Mouse (Mus musculus) frontal cortex, postnatal 36 days (tissue): ENCODE measurements around the gene Gm43064.
"Not testable (repeated sequence)": the region's sequence is repeated elsewhere in the genome, so short reads cannot be mapped to it uniquely, and the experiment has no call there.

Experiments used
- DNase-seq, 2 experiments: peaks; one replicate each; pipeline ENCODE4 v3.0.0; 2022; ENCODE audit warnings: low spot score in 2 of 2

Gene Gm43064

DNA sequence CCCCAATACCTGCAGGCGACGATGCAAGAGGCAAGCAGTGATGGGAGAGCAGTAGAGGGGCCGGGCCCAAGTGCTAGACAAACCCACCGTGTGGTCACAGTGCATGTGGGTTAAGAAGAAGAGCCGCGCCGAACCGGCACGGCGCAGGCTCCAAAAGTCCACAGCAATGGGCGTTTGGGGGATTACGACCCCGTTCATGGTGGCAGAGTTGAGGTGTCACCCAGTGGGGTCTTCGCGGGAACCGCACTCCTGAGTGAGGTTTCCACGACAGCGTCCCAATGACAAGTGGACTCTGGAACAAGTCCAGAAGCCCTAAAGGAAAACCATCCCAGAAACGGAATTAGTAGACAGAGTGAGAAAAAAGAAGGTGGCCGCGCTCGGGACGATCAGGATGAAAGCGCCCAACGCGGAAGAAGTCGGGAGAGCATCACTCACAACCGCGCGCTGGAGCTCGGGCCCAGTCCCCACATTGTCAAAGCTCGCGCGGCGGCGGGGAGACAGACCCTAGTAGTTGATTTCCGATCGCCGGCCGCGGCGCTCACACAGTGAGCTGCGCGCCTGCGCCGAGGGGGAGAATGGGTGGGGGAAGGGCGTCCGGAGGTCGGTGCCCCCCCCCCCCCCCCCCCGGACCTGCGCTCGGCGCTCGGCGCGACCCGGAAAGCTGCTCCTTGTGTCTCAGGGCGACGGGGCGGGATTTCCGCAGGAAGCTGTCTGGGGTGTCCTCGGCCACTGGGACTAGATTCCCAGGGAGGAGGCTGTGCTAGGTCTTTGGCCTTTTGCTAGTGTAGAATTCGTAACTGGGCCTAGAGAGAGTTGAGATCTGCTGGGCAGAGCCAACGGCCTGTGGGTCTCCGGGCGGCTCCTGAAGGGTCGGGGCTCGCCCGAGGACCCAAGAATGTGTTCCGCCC, at the start of gene Gm43064, which contains the start of the genes Dclre1b and Ap4b1:
Gene Gm43064, plus strand, starts transcription at position 683 of the 908 bp plus-strand sequence.
Gene Dclre1b, minus strand, starts transcription at position 554 of the 908 bp plus-strand sequence.
Gene Ap4b1, plus strand, starts transcription at position 630 of the 908 bp plus-strand sequence.
- DNase-seq: peak; percentile 84 to 87

DNA sequence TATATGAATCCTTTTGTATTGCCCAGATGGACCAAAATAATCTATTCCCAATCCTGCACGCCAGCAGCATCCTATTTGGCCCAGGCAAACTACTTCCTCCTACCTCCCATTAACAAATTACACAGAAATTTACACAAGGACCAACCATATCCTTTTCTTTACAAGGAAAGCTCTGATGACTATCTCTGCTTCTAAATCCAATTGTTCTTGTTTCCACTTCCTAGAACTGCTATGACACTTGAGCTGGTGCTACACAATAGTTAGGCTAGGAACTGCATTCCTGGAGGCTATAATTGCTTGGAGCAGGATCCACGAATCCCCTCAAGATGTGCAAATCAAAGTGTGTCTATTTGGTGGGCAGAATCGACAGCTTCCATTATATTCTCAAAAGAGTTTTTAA, 42.6 kb upstream of the Gm43064 start:
- DNase-seq: no peak

DNA sequence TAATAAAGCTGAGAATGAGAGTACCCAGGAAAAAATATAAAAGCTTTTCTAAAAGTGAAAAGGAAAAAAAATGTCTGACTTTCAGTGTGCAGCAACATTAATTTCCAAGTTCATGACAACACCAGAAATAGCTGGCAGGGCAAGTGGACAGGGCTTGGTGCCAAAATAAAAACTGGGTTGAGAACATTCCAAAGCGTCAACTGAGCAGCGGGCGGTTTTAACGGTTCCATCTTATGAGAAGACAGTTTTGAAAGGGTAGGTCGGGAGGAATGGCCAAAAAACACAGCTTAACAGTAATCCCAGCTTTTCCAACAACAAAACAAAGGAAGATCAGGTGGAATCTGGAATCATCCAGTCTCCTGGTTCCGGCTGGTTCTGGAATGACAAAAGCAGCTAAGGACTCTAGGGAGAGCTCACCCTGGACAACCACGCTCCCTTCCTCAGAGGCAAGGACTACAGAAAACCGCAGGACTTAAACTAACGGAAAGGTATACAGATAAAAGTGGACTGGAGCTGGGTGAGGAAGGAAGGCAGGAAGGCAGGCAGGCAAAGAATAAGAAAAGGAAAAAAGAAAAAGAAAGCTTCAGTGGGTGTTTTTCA, 37.7 kb upstream of the Gm43064 start:
- DNase-seq: peak in 1 of 2 experiments; percentile 22

DNA sequence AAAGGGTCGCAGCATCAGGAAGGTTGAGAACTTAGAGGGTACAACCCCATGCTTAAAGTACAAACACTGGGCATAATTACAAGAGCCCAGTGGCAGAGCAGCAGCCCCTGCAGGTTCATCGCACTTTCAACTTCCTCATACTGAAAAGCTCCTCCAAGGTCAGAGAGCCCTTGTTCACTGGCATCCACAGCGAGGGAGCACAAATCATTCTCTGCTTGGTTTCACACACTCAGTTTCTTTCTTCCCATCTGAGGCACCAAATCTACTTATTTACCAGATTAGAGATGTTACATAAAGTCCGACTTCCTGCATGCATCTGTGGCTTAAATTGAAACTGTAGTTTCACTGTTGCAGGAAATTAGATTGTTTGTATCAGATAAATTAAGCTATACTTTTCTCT, 36.5 kb upstream of the Gm43064 start:
- no peak for DNase-seq

DNA sequence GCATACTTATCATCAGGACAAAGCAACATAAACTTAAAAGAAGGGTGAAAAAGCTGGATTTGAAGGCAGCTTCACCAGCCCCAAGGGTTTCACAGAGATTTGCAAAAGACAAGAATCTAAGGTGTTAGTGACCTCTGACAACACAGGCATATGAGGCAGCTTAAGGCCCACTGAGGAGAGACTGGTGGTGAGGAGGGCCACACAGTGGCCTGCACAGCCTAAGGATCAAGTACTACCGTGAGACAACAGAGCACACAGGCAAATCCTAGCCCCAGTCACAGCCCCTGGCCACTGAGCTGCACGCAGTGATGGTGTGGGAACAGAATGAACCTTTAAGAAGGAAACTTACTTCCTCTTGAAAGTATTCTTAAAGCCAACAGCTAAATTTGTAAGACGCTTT, 35.9 kb upstream of the Gm43064 start:
- no peak for DNase-seq

DNA sequence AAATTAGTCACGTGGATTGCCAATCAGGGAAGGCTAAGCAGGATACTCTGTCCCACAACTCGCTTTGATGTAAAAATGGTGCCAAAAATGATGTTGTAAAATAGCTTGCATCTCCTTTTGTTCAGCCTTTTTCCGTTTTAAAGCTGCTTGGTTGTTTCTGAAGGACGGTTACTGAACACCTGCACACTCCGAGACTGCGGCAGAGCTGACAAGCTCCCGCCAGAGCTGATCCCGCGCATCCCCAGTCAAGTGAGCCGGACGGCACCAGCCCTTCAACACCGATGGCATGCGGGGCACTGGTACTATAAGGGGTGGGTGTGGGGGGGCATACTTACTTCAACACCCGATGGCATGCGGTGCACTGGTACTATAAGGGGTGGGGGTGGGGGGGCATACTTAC, 35.4 kb upstream of the Gm43064 start:
- no peak for DNase-seq

DNA sequence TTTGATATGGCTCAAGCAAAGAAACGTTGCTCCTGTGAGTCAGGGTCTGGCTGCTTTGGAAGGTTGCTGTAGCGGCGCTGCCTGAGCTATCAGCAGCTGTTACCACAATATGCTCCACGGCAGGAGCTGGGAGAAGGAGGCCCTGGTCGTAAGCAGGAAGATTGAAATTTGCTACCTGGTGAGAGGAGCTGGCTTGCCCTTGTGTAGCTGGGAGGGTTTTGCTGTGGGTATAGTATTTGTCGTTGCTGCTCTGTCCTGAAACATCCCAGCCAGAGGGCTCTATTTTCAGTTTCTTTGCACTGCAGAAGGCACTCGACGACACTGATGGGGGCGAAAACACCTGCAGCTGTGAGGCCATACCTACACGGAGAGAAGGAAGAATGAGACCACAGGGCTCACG, 31.4 kb upstream of the Gm43064 start:
- peak in 1 of 2 experiments; percentile 28 for DNase-seq

DNA sequence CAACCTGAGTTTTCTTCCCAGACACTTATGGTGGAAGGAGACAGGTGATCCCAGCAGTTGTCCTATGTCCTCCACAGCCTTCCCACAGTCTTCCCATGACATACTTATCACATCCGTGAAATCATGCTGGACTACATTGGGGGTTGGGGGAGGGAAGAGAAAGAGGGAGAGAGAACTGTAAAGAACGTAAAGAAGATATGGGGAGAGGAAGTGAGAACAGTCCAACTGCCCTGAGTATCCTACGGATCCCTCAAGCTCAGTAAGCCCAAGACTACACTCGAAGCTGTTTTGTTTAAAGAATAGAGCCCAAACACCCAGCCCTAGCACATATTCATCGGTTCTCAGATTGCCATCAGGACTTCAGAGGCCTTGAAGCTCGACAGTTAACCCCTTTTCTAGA, 30.7 kb upstream of the Gm43064 start:
- DNase-seq: no peak

DNA sequence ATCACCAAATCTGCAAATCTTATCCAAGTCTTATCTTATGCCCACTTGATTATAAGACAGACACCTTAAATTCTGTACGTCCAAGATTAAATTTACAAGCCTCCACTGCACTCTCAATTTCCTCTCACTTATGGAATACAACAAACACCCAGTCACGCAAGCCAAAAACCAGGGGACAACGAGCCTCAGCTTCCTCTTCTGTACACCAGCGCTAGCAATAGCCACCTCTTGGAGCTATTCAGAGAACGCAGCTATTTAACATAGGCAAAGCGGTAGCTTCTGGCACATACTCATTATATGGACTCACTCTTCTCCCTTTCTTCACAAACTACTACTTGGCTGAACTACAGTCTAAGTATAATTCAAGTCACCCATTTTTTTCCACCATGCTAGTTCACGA, 30.2 kb upstream of the Gm43064 start:
- DNase-seq: no peak

DNA sequence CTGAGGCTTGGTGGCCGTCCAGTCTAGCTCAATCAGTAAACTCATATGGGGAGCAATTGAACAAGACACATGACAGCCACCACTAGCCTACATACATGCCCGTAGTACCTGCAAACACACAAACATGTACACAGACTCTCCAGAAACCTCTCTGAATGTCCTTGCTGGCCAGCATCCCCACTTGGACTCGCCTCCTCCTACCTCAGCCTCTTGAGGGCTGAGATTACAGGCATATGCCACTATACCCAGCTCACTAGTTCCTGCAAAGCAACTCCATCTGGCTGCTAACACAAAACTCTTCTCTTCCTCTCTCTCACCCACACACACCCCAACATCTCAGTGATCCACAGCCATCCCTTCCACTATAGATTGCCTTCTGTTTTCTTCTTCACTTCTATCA, 29.1 kb upstream of the Gm43064 start:
- peak in 1 of 2 experiments; percentile 45 for DNase-seq

DNA sequence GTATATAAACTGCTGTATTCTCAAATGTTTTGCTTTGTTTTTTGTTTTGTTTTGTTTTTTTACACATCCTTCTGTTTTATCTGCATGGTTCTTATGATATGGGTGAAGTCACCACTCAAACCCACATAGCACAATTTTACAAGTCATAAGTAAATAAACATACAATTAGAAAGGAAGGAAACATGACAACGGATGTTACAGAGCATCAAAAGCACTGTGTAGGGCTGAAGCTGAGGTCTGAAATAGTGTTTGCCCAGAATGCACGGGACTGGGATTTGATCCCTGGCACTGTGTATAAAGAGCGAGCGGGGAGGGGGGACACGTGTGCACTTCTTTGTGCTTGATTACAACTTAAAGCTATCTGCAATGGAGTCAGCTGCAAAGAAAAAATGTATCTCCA, 28.6 kb upstream of the Gm43064 start:
- no peak for DNase-seq

DNA sequence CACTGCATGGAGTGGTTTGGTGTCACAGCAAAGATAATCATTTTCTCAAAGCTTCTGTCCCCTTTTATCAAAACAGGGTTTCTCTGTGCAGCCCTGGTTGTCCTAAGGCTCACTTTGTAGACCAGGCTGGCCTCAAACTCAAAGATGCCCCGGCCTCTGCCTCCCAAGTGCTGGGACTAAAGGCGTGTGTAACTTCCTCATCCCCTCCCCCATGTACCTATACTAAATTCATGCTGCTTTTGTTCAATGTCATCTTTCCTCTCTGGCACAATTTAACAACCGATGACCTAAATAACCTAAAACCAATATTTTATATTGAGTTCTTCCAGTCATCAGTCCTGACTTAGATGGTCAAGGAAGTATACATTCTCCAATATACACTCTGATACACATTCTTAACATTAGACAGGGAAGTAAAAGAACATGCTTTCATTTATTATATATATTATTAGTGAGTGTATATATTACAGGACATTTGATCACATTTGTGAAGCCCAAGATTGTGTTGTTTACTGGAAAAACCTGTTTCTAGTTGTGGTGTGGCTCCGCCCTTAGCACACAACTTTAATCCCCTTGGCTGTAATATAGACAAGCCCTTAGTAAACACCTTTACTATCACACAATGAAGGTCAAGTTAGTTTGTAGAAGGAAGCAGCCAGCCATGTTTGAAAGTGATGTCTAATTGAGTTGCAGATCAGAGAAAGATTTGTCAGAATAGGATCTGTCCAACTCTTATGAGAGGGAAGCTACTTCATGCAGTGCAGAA, 26.3 kb upstream of the Gm43064 start:
- DNase-seq: no peak

DNA sequence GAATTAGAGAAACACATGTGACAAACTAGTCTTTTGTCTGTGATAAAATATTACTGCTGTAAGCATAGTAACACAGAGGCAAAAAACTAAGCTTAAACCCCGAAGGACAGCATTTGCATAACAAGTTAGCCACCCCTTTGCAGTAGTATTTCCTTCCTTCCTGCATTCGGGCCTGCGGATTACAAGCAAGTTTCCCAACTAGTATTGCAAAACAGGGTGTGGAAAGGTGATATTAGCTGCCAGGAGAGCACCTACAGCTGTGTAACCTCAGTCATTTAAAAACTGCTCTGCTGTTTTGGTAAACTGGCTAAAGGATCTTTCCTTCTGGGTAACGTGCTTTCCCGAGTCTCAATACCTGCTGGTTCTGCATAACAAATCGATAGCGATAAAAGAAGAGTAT, 22.1 kb upstream of the Gm43064 start:
- DNase-seq: no peak

DNA sequence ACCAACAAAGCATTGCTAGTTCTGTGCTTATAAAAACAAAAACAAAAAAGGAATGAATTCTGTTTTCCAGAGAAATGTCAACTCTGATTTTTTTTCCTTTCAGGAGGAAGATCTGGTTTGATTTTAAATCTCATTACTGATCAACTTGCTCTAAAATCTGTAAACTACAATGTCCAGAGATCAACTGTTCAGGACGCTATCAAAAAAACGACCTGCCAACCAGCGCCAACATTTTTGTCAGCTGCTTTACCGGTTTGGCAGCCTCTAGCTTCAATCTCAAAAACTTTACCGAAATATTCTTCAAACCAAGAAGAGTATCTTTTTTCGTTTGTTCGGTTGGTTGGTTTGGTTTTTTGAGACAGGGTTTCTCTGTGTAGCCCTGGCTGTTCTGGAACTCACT, 20.3 kb upstream of the Gm43064 start:
- DNase-seq: no peak

DNA sequence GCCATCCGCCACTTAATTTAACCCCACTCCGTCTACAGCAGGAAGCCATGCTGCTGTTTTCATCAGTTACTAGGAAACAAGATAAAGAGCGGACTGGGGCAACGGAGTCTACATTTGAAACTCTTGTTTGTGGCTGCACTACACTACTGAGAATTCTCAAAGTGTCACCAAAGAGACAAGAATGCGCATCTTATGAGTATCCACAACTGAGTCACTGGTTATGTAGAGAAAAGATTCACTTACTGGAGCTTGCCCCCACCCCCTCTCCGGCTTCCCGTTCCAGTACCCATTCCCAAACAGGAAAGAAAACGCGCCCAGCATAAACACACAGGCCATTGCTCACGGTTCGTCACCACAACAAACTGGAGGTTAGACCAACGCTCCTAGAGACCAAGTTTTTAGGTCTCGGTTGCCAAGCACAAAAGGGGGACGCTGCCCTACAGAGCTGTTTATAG, 19.5 kb upstream of the Gm43064 start:
- peak in 1 of 2 experiments; percentile 24 for DNase-seq

DNA sequence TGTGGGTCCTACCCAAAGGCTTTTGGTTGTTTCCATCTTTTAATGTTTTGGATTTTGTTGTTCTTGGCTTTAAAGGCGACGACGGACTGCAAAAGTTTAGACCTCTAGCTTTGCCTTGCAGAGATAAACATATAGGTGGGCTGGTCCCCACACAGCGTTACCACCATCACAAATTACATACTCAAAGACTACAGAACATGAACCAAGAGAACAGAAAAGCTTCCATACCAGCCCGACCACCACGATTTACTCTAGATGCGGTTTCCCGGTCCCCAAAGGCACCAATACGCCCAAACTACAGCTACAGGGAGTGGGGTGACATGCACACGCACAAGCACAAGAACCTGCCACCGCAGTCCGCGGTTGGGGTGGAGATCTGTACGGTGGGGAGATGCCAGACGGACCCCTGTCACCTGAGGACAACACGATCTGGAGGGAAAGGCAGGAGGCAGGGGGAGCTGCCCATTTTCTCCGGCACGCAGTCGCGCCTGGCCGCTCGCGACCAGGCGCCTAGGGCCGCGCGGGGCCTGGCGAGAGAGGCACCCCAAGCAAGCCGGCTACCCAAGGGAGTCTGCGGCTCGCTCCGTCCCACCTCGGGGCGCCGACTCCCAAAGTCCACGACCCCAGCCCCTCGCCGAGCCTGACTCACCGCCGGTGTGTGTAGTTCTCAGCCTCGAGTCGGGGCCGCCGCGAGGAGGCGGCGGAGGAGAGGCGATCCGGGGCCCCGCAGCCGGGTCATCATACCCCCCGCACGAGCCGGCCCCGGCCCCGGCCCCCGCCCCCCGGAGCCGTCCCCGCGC, 18.8 kb upstream of the Gm43064 start:
- no peak for DNase-seq

DNA sequence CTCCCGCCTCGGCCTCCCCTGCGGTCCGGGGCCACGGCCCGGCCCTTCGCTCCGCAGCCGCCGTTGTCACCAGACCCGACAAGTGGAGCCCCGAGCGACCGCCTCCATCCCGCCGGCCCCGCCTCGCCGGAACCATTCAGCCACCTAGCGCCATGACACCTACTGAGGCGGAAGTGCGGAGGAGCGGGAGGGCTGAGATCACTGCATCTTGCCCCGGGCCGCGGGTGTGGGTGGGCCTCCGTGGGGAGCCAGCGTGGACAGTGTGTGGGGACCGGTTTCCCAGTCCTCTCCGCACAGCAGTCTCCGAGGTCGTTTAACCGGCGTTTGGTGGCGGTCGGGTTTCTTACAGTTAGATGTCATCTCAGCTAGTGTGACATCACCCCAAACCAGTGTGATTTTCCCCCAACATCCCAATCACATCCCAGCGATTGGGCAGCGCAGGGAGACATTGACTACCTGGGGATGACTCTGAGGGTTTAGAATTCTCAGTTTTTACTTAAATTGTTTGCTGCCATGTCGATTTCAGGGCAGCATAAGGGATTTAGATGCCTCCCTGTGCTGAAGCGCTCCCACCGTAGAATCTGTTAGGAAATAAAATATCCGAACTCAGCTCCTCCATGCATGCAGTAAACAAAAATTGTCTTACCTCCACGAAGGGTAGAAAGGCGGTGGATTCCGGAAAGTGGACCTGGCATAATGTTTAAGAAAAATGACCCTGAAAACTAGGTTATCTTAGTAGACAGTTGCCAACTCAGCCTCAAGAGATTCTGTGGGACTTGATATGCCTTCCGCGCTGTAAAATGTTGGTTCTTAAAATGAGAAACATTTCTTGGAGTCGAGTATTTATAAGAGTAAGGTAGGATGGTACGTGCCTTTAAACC, 17.9 kb upstream of the Gm43064 start, which contains the start of gene Hipk1:
Gene Hipk1, minus strand, starts transcription at position 334 of the 881 bp plus-strand sequence.
- DNase-seq: peak; percentile 94 to 96

DNA sequence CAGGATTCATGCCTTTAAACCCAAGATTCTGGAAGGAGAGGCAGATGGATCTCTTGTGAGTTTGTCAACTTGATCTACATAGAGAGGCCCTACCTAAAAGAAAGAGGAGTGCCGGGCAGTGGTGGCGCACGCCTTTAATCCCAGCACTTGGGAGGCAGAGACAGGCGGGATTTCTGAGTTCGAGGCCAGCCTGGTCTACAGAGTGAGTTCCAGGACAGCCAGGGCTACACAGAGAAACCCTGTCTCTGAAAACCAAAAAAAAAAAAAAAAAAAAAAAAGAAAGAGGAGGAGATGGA, 17.3 kb upstream of the Gm43064 start:
- not testable (repeated sequence) for DNase-seq

DNA sequence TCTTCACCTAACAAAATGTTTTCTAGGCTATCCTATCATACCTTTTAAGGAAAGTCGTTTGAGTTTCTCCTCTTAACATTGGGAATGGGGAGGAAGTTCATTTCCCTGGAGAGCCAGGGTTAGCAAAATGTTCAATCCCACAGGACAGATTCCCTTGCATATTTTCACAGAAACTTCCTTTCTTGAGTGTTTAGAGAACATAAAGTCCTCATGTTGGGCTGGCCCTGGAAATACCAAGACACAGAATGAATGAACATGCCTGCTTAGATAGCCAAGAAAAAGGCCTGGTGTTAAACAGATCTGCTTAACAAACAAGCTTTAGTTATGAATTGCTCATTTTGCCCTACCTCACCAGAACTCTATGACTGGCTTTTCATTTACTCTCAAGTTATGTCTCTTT, 16.8 kb upstream of the Gm43064 start:
- DNase-seq: no peak

DNA sequence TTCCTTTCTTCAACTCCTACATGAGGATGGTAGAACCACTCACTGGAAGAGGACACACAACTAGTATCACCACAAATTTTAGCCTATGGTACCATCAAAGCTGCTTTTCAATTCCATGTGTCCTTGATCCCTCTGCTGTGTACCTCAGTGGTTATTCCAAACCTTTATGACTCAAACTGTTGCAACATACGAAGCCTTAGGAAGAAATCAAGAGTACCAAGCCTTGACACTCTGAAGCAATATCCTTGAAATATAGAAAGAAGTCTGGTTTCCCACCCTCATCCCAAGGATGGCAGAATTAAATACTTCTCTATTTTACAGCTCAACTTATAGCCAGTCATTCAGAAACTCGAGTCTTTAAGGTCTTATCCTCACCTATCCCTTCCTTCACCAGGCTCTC, 13.0 kb upstream of the Gm43064 start:
- no peak for DNase-seq
